Mouse (Mus musculus): ENCODE measurements around the gene Olfr776. TPM values are rescaled to one million over a fixed set of nuclear protein-coding genes. Genes with fewer than 3 reads are reported as not detected.

Olfr776 gene
- polyA plus RNA-seq (2014; fragmentation: Illumina TruSeq; extraction: RNeasy Lipid Tissue Mini Kit (QIAGEN cat#74804); ENCODE audit: low read depth, low replicate concordance): not detected

DNA sequence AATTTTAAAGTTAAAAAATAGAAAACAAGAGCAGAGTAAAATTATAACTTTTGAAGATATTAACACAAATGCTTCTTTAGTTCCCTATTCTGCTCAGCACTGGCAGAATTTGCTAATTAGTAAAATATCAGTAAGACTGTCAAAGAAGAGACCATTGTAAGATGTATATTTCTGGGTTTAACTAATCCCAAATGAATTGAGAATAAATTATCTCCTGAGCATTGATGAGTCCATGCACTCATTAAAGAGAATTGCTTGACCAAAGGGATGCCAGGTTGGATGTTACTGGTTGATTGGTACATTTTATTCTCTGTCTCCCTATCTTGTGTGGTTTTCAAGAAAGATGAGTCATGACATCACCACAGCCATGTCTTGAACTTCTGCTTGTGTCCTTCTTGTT lies at the start of gene Olfr776:
Gene Olfr776, plus strand, starts transcription at position 301 of the 400 bp plus-strand sequence.

DNA sequence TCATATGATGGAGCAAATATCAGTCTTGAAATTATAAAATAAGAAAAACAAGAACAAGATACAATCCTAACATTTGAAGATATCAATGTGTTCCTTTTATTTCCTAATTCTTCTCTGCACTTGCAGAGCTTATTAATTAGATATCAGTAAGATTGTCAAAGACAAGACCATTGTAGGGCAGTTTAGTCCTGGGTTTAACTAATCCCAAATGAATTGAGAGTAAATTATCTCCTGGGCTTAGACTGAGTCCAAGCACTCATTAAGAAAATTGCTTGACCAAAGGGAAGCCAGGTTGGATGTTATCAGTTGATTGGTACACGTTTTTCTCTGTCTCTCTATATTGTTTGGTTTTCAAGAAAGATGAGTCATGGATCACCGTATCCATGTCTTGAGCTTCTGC lies 23.0 kb upstream of the Olfr776 start, which contains the start of gene Olfr774:
Gene Olfr774, plus strand, starts transcription at position 301 of the 400 bp plus-strand sequence.

DNA sequence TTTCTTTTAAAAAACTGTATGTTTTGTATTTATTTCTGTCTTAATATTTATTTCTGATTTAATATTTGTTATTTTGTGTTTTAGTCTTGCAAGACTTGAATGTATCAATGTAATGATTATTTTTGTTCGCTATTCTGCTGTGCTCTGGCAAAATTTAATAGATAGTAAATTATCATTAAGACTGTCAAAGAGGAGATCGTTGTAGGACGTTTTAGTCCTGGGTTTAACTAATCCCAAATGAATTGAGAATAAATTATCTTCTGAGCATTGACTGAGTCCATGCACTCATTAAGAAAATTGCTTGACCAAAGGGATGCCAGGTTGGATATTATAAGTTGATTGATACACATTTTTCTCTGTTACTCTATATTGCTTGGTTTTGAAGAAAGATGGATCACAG lies 10.8 kb upstream of the Olfr776 start, which contains the start of gene Olfr775:
Gene Olfr775, plus strand, starts transcription at position 301 of the 400 bp plus-strand sequence.

DNA sequence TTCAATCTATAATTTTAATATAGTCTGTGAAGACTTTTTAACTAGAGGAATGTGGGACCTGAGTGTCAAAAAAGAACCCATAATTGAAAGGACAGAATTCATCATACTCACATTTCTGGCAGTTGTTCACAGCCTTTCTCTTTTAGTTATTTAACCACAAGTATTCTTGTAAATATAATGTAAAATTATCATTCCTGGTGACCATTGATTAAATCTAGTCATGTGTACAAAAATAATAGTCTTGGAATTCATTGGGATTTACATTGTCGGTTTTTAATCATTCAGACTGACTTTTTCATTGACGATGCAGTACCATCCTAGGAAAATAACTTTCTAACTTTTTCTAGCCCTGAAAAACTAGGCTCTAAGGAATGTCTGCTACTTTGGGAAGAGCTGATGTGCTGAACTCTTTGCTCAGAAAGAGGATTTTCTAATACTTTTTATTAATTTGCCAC lies 12.2 kb downstream of the Olfr776 start, which contains the start of gene Olfr777:
Gene Olfr777, minus strand, starts transcription at position 405 of the 455 bp plus-strand sequence.

Other genes with a start within 250 kb of the Olfr776 start
- gene Olfr763, start 248.3 kb upstream of the Olfr776 start, polyA plus RNA-seq (2014; fragmentation: Illumina TruSeq; extraction: RNeasy Lipid Tissue Mini Kit (QIAGEN cat#74804); ENCODE audit: low read depth, low replicate concordance): not detected
- gene Olfr764-ps1, start 219.2 kb upstream of the Olfr776 start, polyA plus RNA-seq (2014; fragmentation: Illumina TruSeq; extraction: RNeasy Lipid Tissue Mini Kit (QIAGEN cat#74804); ENCODE audit: low read depth, low replicate concordance): not detected
- gene Olfr765, start 209.1 kb upstream of the Olfr776 start, polyA plus RNA-seq (2014; fragmentation: Illumina TruSeq; extraction: RNeasy Lipid Tissue Mini Kit (QIAGEN cat#74804); ENCODE audit: low read depth, low replicate concordance): not detected
- gene Olfr766-ps1, start 190.2 kb upstream of the Olfr776 start, polyA plus RNA-seq (2014; fragmentation: Illumina TruSeq; extraction: RNeasy Lipid Tissue Mini Kit (QIAGEN cat#74804); ENCODE audit: low read depth, low replicate concordance): not detected
- gene Olfr767, start 176.2 kb upstream of the Olfr776 start, polyA plus RNA-seq (2014; fragmentation: Illumina TruSeq; extraction: RNeasy Lipid Tissue Mini Kit (QIAGEN cat#74804); ENCODE audit: low read depth, low replicate concordance): not detected
- gene Olfr768, start 159.8 kb upstream of the Olfr776 start, polyA plus RNA-seq (2014; fragmentation: Illumina TruSeq; extraction: RNeasy Lipid Tissue Mini Kit (QIAGEN cat#74804); ENCODE audit: low read depth, low replicate concordance): not detected
- gene Olfr769, start 141.3 kb upstream of the Olfr776 start, polyA plus RNA-seq (2014; fragmentation: Illumina TruSeq; extraction: RNeasy Lipid Tissue Mini Kit (QIAGEN cat#74804); ENCODE audit: low read depth, low replicate concordance): not detected
- gene Olfr770, start 120.1 kb upstream of the Olfr776 start, polyA plus RNA-seq (2014; fragmentation: Illumina TruSeq; extraction: RNeasy Lipid Tissue Mini Kit (QIAGEN cat#74804); ENCODE audit: low read depth, low replicate concordance): not detected
- gene Olfr771, start 94.4 kb upstream of the Olfr776 start, polyA plus RNA-seq (2014; fragmentation: Illumina TruSeq; extraction: RNeasy Lipid Tissue Mini Kit (QIAGEN cat#74804); ENCODE audit: low read depth, low replicate concordance): not detected
- gene Olfr772, start 81.2 kb upstream of the Olfr776 start, polyA plus RNA-seq (2014; fragmentation: Illumina TruSeq; extraction: RNeasy Lipid Tissue Mini Kit (QIAGEN cat#74804); ENCODE audit: low read depth, low replicate concordance): not detected
- not detected for gene Olfr773, start 71.7 kb upstream of the Olfr776 start, polyA plus RNA-seq (2014; fragmentation: Illumina TruSeq; extraction: RNeasy Lipid Tissue Mini Kit (QIAGEN cat#74804); ENCODE audit: low read depth, low replicate concordance)
- not detected for gene Olfr774, start 22.9 kb upstream of the Olfr776 start, polyA plus RNA-seq (2014; fragmentation: Illumina TruSeq; extraction: RNeasy Lipid Tissue Mini Kit (QIAGEN cat#74804); ENCODE audit: low read depth, low replicate concordance)
- gene Olfr775, start 10.7 kb upstream of the Olfr776 start, polyA plus RNA-seq (2014; fragmentation: Illumina TruSeq; extraction: RNeasy Lipid Tissue Mini Kit (QIAGEN cat#74804); ENCODE audit: low read depth, low replicate concordance): not detected
- gene Olfr777, start 12.4 kb downstream of the Olfr776 start, polyA plus RNA-seq (2014; fragmentation: Illumina TruSeq; extraction: RNeasy Lipid Tissue Mini Kit (QIAGEN cat#74804); ENCODE audit: low read depth, low replicate concordance): not detected
- not detected for gene Olfr780, start 59.0 kb downstream of the Olfr776 start, polyA plus RNA-seq (2014; fragmentation: Illumina TruSeq; extraction: RNeasy Lipid Tissue Mini Kit (QIAGEN cat#74804); ENCODE audit: low read depth, low replicate concordance)
- not detected for gene Olfr781, start 69.7 kb downstream of the Olfr776 start, polyA plus RNA-seq (2014; fragmentation: Illumina TruSeq; extraction: RNeasy Lipid Tissue Mini Kit (QIAGEN cat#74804); ENCODE audit: low read depth, low replicate concordance)
- gene Olfr782, start 89.7 kb downstream of the Olfr776 start, polyA plus RNA-seq (2014; fragmentation: Illumina TruSeq; extraction: RNeasy Lipid Tissue Mini Kit (QIAGEN cat#74804); ENCODE audit: low read depth, low replicate concordance): not detected
- gene Olfr784, start 125.0 kb downstream of the Olfr776 start, polyA plus RNA-seq (2014; fragmentation: Illumina TruSeq; extraction: RNeasy Lipid Tissue Mini Kit (QIAGEN cat#74804); ENCODE audit: low read depth, low replicate concordance): not detected
- not detected for gene Olfr785, start 146.3 kb downstream of the Olfr776 start, polyA plus RNA-seq (2014; fragmentation: Illumina TruSeq; extraction: RNeasy Lipid Tissue Mini Kit (QIAGEN cat#74804); ENCODE audit: low read depth, low replicate concordance)
- gene Olfr786, start 168.2 kb downstream of the Olfr776 start, polyA plus RNA-seq (2014; fragmentation: Illumina TruSeq; extraction: RNeasy Lipid Tissue Mini Kit (QIAGEN cat#74804); ENCODE audit: low read depth, low replicate concordance): not detected
- not detected for gene Olfr787, start 202.7 kb downstream of the Olfr776 start, polyA plus RNA-seq (2014; fragmentation: Illumina TruSeq; extraction: RNeasy Lipid Tissue Mini Kit (QIAGEN cat#74804); ENCODE audit: low read depth, low replicate concordance)
- not detected for gene Olfr788, start 211.9 kb downstream of the Olfr776 start, polyA plus RNA-seq (2014; fragmentation: Illumina TruSeq; extraction: RNeasy Lipid Tissue Mini Kit (QIAGEN cat#74804); ENCODE audit: low read depth, low replicate concordance)
- not detected for gene Olfr789, start 225.6 kb downstream of the Olfr776 start, polyA plus RNA-seq (2014; fragmentation: Illumina TruSeq; extraction: RNeasy Lipid Tissue Mini Kit (QIAGEN cat#74804); ENCODE audit: low read depth, low replicate concordance)
- not detected for gene Olfr790, start 239.4 kb downstream of the Olfr776 start, polyA plus RNA-seq (2014; fragmentation: Illumina TruSeq; extraction: RNeasy Lipid Tissue Mini Kit (QIAGEN cat#74804); ENCODE audit: low read depth, low replicate concordance)

Data from kidney, adult 10 weeks (tissue).